Mouse (Mus musculus) embryonic facial prominence, embryonic 13.5 days (tissue): ENCODE results near the gene Stxbp2. TPM values are rescaled to one million over a fixed set of nuclear protein-coding genes. Genes with fewer than 3 reads are reported as not detected.

ENCODE experiments used
- ATAC-seq: fragments of 200-750 bp; cut with Nextera tagmentation; 2 replicates; pipeline ENCODE4 v1.8.0; 2017; ENCODE audit warnings: low read depth; ENCODE audit not compliant: insufficient number of reproducible peaks, insufficient read depth, low FRiP score, low TSS enrichment
- H3K27ac ChIP-seq: fragments of 300-500 bp; sonication (generic); 2 replicates; pipeline ENCODE4 v1.5.1; 2015; ENCODE audit warnings: moderate library complexity, mild to moderate bottlenecking, inconsistent platforms
- H3K27me3 ChIP-seq: fragments of 300-500 bp; sonication (generic); 2 replicates; pipeline ENCODE4 v1.6.1; 2015; ENCODE audit warnings: mild to moderate bottlenecking, inconsistent platforms
- H3K36me3 ChIP-seq: fragments of 300-500 bp; sonication (generic); 2 replicates; pipeline ENCODE4 v1.6.1; 2015; ENCODE audit warnings: mild to moderate bottlenecking, inconsistent platforms
- H3K4me1 ChIP-seq: fragments of 300-500 bp; sonication (generic); 2 replicates; pipeline ENCODE4 v1.6.1; 2015; ENCODE audit warnings: inconsistent platforms
- H3K4me2 ChIP-seq: fragments of 300-500 bp; sonication (generic); 2 replicates; pipeline ENCODE4 v1.6.1; 2015; ENCODE audit warnings: moderate library complexity, mild to moderate bottlenecking, inconsistent platforms
- H3K4me3 ChIP-seq: fragments of 300-500 bp; sonication (generic); 2 replicates; pipeline ENCODE4 v1.5.1; 2015; ENCODE audit warnings: mild to moderate bottlenecking, inconsistent platforms
- H3K9ac ChIP-seq: fragments of 300-500 bp; sonication (generic); 2 replicates; pipeline ENCODE4 v1.6.1; 2015; ENCODE audit warnings: mild to moderate bottlenecking, inconsistent platforms
- H3K9me3 ChIP-seq: fragments of 300-500 bp; sonication (generic); 2 replicates; pipeline ENCODE4 v1.6.1; 2016; ENCODE audit warnings: inconsistent platforms
- WGBS: fragments of 180-500 bp; shearing (Covaris S2); methylation state at CpG from one replicate; pipeline ENCODE4 v1.1.7; 2015; ENCODE audit warnings: mixed read lengths; 5-methylcytosine and 5-hydroxymethylcytosine counted together
- polyA plus RNA-seq: library from polyadenylated mRNA; unstranded; fragments of >200 nt; fragmentation: Nextera tagmentation; extraction: Ambion mirVana; gene quantifications from 2 replicates; pipeline ENCODE4 v1.2.1, GENCODE M21; 2015

Gene Stxbp2
- polyA plus RNA-seq, 1 experiment from 2014 or later: 35.8 TPM

GRCm38 (mm10) chr8:3603439-3603838 is 27.3 kb upstream of the Stxbp2 start:
- no peaks in the 10 kb centered on the region for H3K27me3 ChIP-seq
- no peak overlapping the region for H3K4me3 ChIP-seq
- WGBS: 77% methylated on average over 13 of the region's 13 CpGs
- no peaks in the 10 kb centered on the region for H3K9me3 ChIP-seq
- no peak overlapping the region for H3K4me2 ChIP-seq
- H3K9ac ChIP-seq: no peak overlapping the region
- no peaks in the 10 kb centered on the region for H3K4me1 ChIP-seq
- H3K36me3 ChIP-seq: peaks cover 60% of the 10 kb centered on the region
- H3K27ac ChIP-seq: no peak overlapping the region
- no peak for ATAC-seq

GRCm38 (mm10) chr8:3606593-3606992 is 24.2 kb upstream of the Stxbp2 start:
- H3K4me1 ChIP-seq: peaks cover 8% of the 10 kb centered on the region
- WGBS: 83% methylated on average over 16 of the region's 16 CpGs
- H3K9ac ChIP-seq: no peak overlapping the region
- H3K4me2 ChIP-seq: no peak overlapping the region
- no peak overlapping the region for H3K4me3 ChIP-seq
- no peak overlapping the region for H3K27ac ChIP-seq
- no peaks in the 10 kb centered on the region for H3K9me3 ChIP-seq
- no peaks in the 10 kb centered on the region for H3K27me3 ChIP-seq
- H3K36me3 ChIP-seq: peaks cover 79% of the 10 kb centered on the region
- ATAC-seq: no peak

GRCm38 (mm10) chr8:3607822-3608221 is 22.9 kb upstream of the Stxbp2 start:
- H3K36me3 ChIP-seq: peaks cover 84% of the 10 kb centered on the region
- no peak overlapping the region for H3K9ac ChIP-seq
- H3K9me3 ChIP-seq: no peaks in the 10 kb centered on the region
- H3K4me3 ChIP-seq: no peak overlapping the region
- peaks cover 8% of the 10 kb centered on the region for H3K4me1 ChIP-seq
- no peak for ATAC-seq
- H3K27me3 ChIP-seq: no peaks in the 10 kb centered on the region
- H3K27ac ChIP-seq: no peak overlapping the region
- WGBS: 88% methylated on average over 7 of the region's 7 CpGs
- H3K4me2 ChIP-seq: no peak overlapping the region

- no peaks in the 10 kb centered on the region for H3K27me3 ChIP-seq
- 70% methylated on average over 12 of the region's 12 CpGs for WGBS
Measured at GRCm38 (mm10) chr8:3609046-3609815, 21.5 kb upstream of the Stxbp2 start.

GRCm38 (mm10) chr8:3609816-3610150 is 21.0 kb upstream of the Stxbp2 start:
- no peak overlapping the region for H3K4me3 ChIP-seq
- H3K4me1 ChIP-seq: peaks cover 8% of the 10 kb centered on the region
- ATAC-seq: no peak
- no peaks in the 10 kb centered on the region for H3K9me3 ChIP-seq
- peak overlapping the region; percentile 45; the same call in 1 of the 2 replicates for H3K27ac ChIP-seq
- no peak overlapping the region for H3K9ac ChIP-seq
- 58% methylated on average over 6 of the region's 6 CpGs for WGBS
- peaks cover 86% of the 10 kb centered on the region for H3K36me3 ChIP-seq
- no peaks in the 10 kb centered on the region for H3K27me3 ChIP-seq
- no peak overlapping the region for H3K4me2 ChIP-seq

More at GRCm38 (mm10) chr8:3609046-3609815, 21.5 kb upstream of the Stxbp2 start:
- H3K4me1 ChIP-seq: peaks cover 8% of the 10 kb centered on the region
- H3K36me3 ChIP-seq: peaks cover 85% of the 10 kb centered on the region
- no peak overlapping the region for H3K9ac ChIP-seq
- no peak for ATAC-seq
- H3K9me3 ChIP-seq: no peaks in the 10 kb centered on the region
- no peak overlapping the region for H3K4me3 ChIP-seq
- H3K27ac ChIP-seq: peak overlapping the region; percentile 45; the same call in 1 of the 2 replicates
- no peak overlapping the region for H3K4me2 ChIP-seq

- Histone ChIP-seq H3K9me3 (no peaks in the 10 kb centered on the region), H3K4me3 (peak within 1 kb of the TSS; percentile 79), H3K27ac (no peak within 1 kb of the TSS), H3K36me3 (peaks cover 23% of the 10 kb centered on the region), H3K4me2 (peak within 1 kb of the TSS; percentile 80), H3K27me3 (no peaks in the 10 kb centered on the region), H3K4me1 (peaks cover 18% of the 10 kb centered on the region), H3K9ac (peak within 1 kb of the TSS; percentile 79)
- ATAC-seq: peak; percentile 95
- under 1% methylated on average over 37 of the region's 37 CpGs for WGBS
Measured at GRCm38 (mm10) chr8:3621199-3621970, 9.4 kb upstream of the Stxbp2 start, which contains the start of the genes Xab2 and Pet100. Gene Xab2, minus strand, starts transcription at chr8:3621316. Gene Pet100, plus strand, starts transcription at chr8:3621548.

- no peaks in the 10 kb centered on the region for H3K9me3 ChIP-seq
- H3K4me3 ChIP-seq: peak overlapping the region; percentile 79
- H3K9ac ChIP-seq: peak overlapping the region; percentile 79
- H3K27me3 ChIP-seq: no peaks in the 10 kb centered on the region
- no peak overlapping the region for H3K27ac ChIP-seq
- H3K4me2 ChIP-seq: peak overlapping the region; percentile 76
- peaks cover 18% of the 10 kb centered on the region for H3K36me3 ChIP-seq
- peaks cover 18% of the 10 kb centered on the region for H3K4me1 ChIP-seq
- WGBS: 63% methylated on average over 8 of the region's 8 CpGs
- no peak for ATAC-seq
Measured at GRCm38 (mm10) chr8:3622119-3622518, 8.6 kb upstream of the Stxbp2 start.

- no peaks in the 10 kb centered on the region for H3K36me3 ChIP-seq
- no peak for ATAC-seq
- H3K9me3 ChIP-seq: no peaks in the 10 kb centered on the region
Measured at GRCm38 (mm10) chr8:3625445-3625844, 5.3 kb upstream of the Stxbp2 start, which contains the start of gene Pcp2. Gene Pcp2, minus strand, starts transcription at chr8:3625545.

GRCm38 (mm10) chr8:3626971-3627370 is 3.8 kb upstream of the Stxbp2 start:
- H3K27me3 ChIP-seq: peaks cover 31% of the 10 kb centered on the region
- WGBS: 59% methylated on average over 5 of the region's 5 CpGs
- ATAC-seq: no peak

More at GRCm38 (mm10) chr8:3625445-3625844, 5.3 kb upstream of the Stxbp2 start, which contains the start of gene Pcp2:
- H3K9ac ChIP-seq: no peak within 1 kb of the TSS
- H3K4me3 ChIP-seq: no peak within 1 kb of the TSS
- no peak within 1 kb of the TSS for H3K4me2 ChIP-seq
- no peak within 1 kb of the TSS for H3K27ac ChIP-seq
- WGBS: 69% methylated on average over 1 of the region's 1 CpGs
- peaks cover 20% of the 10 kb centered on the region for H3K27me3 ChIP-seq
- H3K4me1 ChIP-seq: peaks cover 9% of the 10 kb centered on the region

GRCm38 (mm10) chr8:3628014-3628413 is 2.7 kb upstream of the Stxbp2 start:
- Histone ChIP-seq H3K27me3 (peaks cover 31% of the 10 kb centered on the region), H3K4me2 (no peak overlapping the region), H3K9ac (no peak overlapping the region), H3K36me3 (no peaks in the 10 kb centered on the region), H3K27ac (no peak overlapping the region), H3K4me3 (no peak overlapping the region), H3K4me1 (peaks cover 7% of the 10 kb centered on the region; the same call in 1 of the 2 replicates), H3K9me3 (no peaks in the 10 kb centered on the region)
- WGBS: 25% methylated on average over 5 of the region's 5 CpGs
- ATAC-seq: no peak

More at GRCm38 (mm10) chr8:3626971-3627370, 3.8 kb upstream of the Stxbp2 start:
- no peaks in the 10 kb centered on the region for H3K36me3 ChIP-seq
- H3K9ac ChIP-seq: no peak overlapping the region
- H3K4me3 ChIP-seq: no peak overlapping the region
- H3K27ac ChIP-seq: no peak overlapping the region
- peaks cover 13% of the 10 kb centered on the region for H3K4me1 ChIP-seq
- H3K9me3 ChIP-seq: no peaks in the 10 kb centered on the region
- no peak overlapping the region for H3K4me2 ChIP-seq

- ATAC-seq: no peak
- H3K4me2 ChIP-seq: peak overlapping the region; percentile 76
- no peaks in the 10 kb centered on the region for H3K9me3 ChIP-seq
- H3K4me3 ChIP-seq: peak overlapping the region; percentile 56
- H3K36me3 ChIP-seq: no peaks in the 10 kb centered on the region
- H3K9ac ChIP-seq: peak overlapping the region; percentile 72
- H3K27me3 ChIP-seq: peaks cover 31% of the 10 kb centered on the region
- H3K27ac ChIP-seq: no peak overlapping the region
- H3K4me1 ChIP-seq: peaks cover 7% of the 10 kb centered on the region; the same call in 1 of the 2 replicates
- whole genome bisulfite sequencing: 18% methylated on average over 8 of the region's 8 CpGs
Measured at GRCm38 (mm10) chr8:3631478-3631875, 722 bp downstream of the Stxbp2 start.
